Mouse (Mus musculus) cerebral cortex, adult 2 months (tissue): ENCODE data around the gene Pde4dip.

Source experiments
- WGBS: fragments of 180-500 bp; shearing (Covaris S2); methylation state at CpG from one replicate; pipeline ENCODE4 v1.1.7; 2018; 5-methylcytosine and 5-hydroxymethylcytosine counted together

Pde4dip gene

DNA sequence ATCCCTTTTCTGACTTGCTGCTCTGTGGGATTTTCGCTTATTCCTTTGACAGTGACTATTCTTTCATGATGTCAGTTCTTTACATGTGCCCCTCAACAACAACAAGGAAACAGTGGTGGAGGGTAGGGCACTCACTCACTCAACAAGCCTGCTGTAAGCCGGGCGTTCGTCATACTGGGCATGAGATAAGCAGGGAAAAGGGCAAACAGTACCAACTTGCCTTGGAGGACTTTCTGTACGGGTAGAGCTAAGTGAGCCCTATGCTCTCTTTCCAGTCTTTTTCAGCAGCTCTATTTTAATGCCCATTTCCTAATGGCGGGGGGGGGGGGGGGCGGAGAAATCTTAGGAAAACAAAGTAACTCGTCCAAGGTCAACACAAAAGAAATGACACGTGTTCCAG, 246.5 kb downstream of the Pde4dip start:
- WGBS = 89% methylated on average over 9 of the region's 9 CpGs

DNA sequence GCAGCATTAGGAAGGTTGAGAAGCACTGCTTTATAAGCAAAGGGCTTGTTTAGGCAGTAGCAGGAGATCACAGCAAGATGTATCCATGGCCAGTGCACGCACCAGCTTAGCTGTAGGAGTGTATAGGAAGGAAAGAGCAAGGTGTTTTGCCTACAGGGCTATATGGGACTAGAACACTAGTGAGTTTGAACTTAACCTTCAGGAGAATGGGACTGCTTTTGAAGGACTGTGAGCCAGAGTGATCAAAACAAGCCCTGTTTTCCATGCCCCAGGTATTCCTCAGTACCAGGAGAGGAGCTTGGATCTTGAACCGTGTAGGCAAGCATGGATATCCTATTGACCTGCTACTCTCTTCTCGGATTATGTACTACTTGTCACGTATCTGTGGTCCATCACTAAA, 247.1 kb downstream of the Pde4dip start:
- 90% methylated on average over 4 of the region's 4 CpGs for WGBS
